10 mouse cellular contexts compared by ENCODE assay signal in genomic region chr1:165655022-165655421, GRCm38 (mm10). TPM values are rescaled to one million over a fixed set of nuclear protein-coding genes. Genes with fewer than 3 reads are reported as not detected.
DNase-seq lines count a peak whose midpoint lies in the region; ATAC-seq and TF ChIP-seq lines count a peak whose summit lies in the region.
"Had no signal": no experiment of that assay in that cellular context is flagged by ENCODE, and none has a peak within 500 bp of the region (broad histone marks: within the 10 kb centered on the region; RNA-seq: fewer than 3 reads in every experiment).

No protein-coding gene starts in this region.

- in situ Hi-C loops in CH12.LX (cut with MboI; ENCODE audit: low pct_ligation_motif_present, low pct_unique_long_range_greater_than_20kb, low sequenced_read_pairs) = loop anchor here (25.0 kb wide), 1 partner anchor 507 kb away; no protein-coding TSS in a partner anchor

- peak; percentile 24 for TF ChIP-seq RAD21 in CH12.LX (IDR thresholded peaks at IDR 0.05; ENCODE audit: low read depth, low read length)

- DNase-seq in gastrocnemius, adult 2 months = peak; percentile 70
- DNase-seq in gastrocnemius, postnatal 36 days = no peak
- peak; percentile 31 for DNase-seq in CH12.LX (ENCODE audit: extremely low read depth)
- DNase-seq in induced T-regulatory cell, adult 2 months (ENCODE audit: low read depth) = peak; percentile 49
- DNase-seq in midbrain, embryonic 14.5 days = no peak
- no peak for DNase-seq in neural tube, embryonic 10.5 days (ENCODE audit: extremely low spot score, low spot score)
- no peak for DNase-seq in frontal cortex, postnatal 14 days (ENCODE audit: low spot score in 2 of 2)

- TF ChIP-seq CTCF in gastrocnemius, adult 2 months (IDR thresholded peaks at IDR 0.05) = peak; percentile 58
- peak in 1 of 2 experiments; percentile 52; a peak in 2 of 4 replicates for TF ChIP-seq CTCF in CH12.LX (conservative IDR thresholded peaks at IDR 0.05 in 1 of 2, IDR thresholded peaks at IDR 0.05 in 1 of 2; ENCODE audit: low read depth in 2 of 2, low read length in 2 of 2)

- H3K4me3 ChIP-seq in gastrocnemius, adult 2 months = peak overlapping the region; percentile 23
- H3K4me3 ChIP-seq in CH12.LX (replicated peaks in 1 of 3; ENCODE audit: low read depth in 2 of 3, low read length in 2 of 3, poor library complexity in 1 of 3) = no peak overlapping the region
- no peak overlapping the region for H3K4me3 ChIP-seq in midbrain, embryonic 14.5 days (replicated peaks; ENCODE audit: low read depth, low read length)
- H3K4me3 ChIP-seq: erythroblast, embryonic 14.5 days; midbrain, embryonic 12.5 days had no signal

- H3K27ac ChIP-seq in gastrocnemius, adult 2 months = peak overlapping the region; percentile 31; the same call in 1 of the 2 replicates
- H3K27ac ChIP-seq in CH12.LX (ENCODE audit: insufficient read depth, low read depth) = no peak overlapping the region
- no peak overlapping the region for H3K27ac ChIP-seq in midbrain, embryonic 14.5 days (replicated peaks; ENCODE audit: low read depth, low read length)
- H3K27ac ChIP-seq: midbrain, embryonic 12.5 days had no signal

- no peak for TF ChIP-seq EP300 in CH12.LX (IDR thresholded peaks at IDR 0.05; ENCODE audit: low read length)

- ATAC-seq in megakaryocyte-erythroid progenitor cell, adult 5-6 weeks (replicated peaks; ENCODE audit: low FRiP score, low TSS enrichment, poor library complexity, severe bottlenecking) = peak; percentile 75
- ATAC-seq in midbrain, embryonic 14.5 days (ENCODE audit: low FRiP score, low TSS enrichment) = no peak

- no peak overlapping the region for H3K4me2 ChIP-seq in CH12.LX (ENCODE audit: insufficient read depth, low read depth, poor library complexity, severe bottlenecking)
- H3K4me2 ChIP-seq in midbrain, embryonic 14.5 days (ENCODE audit: low read length) = no peak overlapping the region
- H3K4me2 ChIP-seq: midbrain, embryonic 12.5 days had no signal

- H3K4me1 ChIP-seq in CH12.LX (ENCODE audit: control insufficient read depth in 1 of 2, insufficient read depth in 2 of 2) = peaks cover 0 to 18% of the 10 kb centered on the region in 2 experiments; a peak in 2 of 4 replicates
- no peaks in the 10 kb centered on the region for H3K4me1 ChIP-seq in midbrain, embryonic 14.5 days (ENCODE audit: control insufficient read depth, insufficient read depth, low read length)
- H3K4me1 ChIP-seq: midbrain, embryonic 12.5 days had no signal

- H3K9me3 ChIP-seq in CH12.LX (replicated peaks; ENCODE audit: low read length) = peaks cover 6% of the 10 kb centered on the region
- no peaks in the 10 kb centered on the region for H3K9me3 ChIP-seq in midbrain, embryonic 14.5 days (ENCODE audit: control insufficient read depth, low read length)
- H3K9me3 ChIP-seq: midbrain, embryonic 12.5 days had no signal

- intact Hi-C loops in gastrocnemius, adult 2 months (cut with DNase I) = no loop called here
- intact Hi-C loops in gastrocnemius, postnatal 36 days (cut with DNase I) = no loop called here

- no peaks in the 10 kb centered on the region for H3K79me2 ChIP-seq in CH12.LX (replicated peaks; ENCODE audit: control insufficient read depth, extremely low read depth, insufficient read depth, poor library complexity, severe bottlenecking)

- dilution Hi-C loops in CH12.LX (cut with MboI; ENCODE audit: extremely low pct_ligation_motif_present, extremely low pct_unique_long_range_greater_than_20kb, low sequenced_read_pairs) = no loop called here

- H3K9ac ChIP-seq in CH12.LX (ENCODE audit: insufficient read depth, low read depth) = no peak overlapping the region
- H3K9ac ChIP-seq in midbrain, embryonic 14.5 days (replicated peaks; ENCODE audit: low read length) = no peak overlapping the region
- H3K9ac ChIP-seq: midbrain, embryonic 12.5 days had no signal

- WGBS in midbrain, embryonic 14.5 days = 72% methylated on average over 6 of the region's 6 CpGs

- no peaks in the 10 kb centered on the region for H3K27me3 ChIP-seq in CH12.LX (replicated peaks)
- no peaks in the 10 kb centered on the region for H3K27me3 ChIP-seq in midbrain, embryonic 14.5 days (ENCODE audit: control insufficient read depth, insufficient read depth, low read length)
- H3K27me3 ChIP-seq: midbrain, embryonic 12.5 days had no signal

- H3K36me3 ChIP-seq in CH12.LX (replicated peaks in 1 of 2; ENCODE audit: control insufficient read depth in 1 of 2, insufficient read depth in 1 of 2, low read length in 1 of 2) = peaks cover 45 to 90% of the 10 kb centered on the region in 2 experiments
- H3K36me3 ChIP-seq in midbrain, embryonic 14.5 days (ENCODE audit: control insufficient read depth, insufficient read depth, low read length) = no peaks in the 10 kb centered on the region
- H3K36me3 ChIP-seq: midbrain, embryonic 12.5 days had no signal

- TF ChIP-seq POLR2A in CH12.LX (IDR thresholded peaks at IDR 0.05; ENCODE audit: low read depth, low read length) = no peak

TF ChIP-seq in CH12.LX, 34 proteins besides CTCF, POLR2A, EP300 and RAD21:
- TF ChIP-seq E2F4 (IDR thresholded peaks at IDR 0.05; ENCODE audit: insufficient replicate concordance, low read depth, low read length) (no peak), SMC3 (IDR thresholded peaks at IDR 0.05; ENCODE audit: low read depth, low read length) (peak; percentile 31), TBP (conservative IDR thresholded peaks at IDR 0.05; ENCODE audit: low read depth, low read length) (no peak), ZC3H11A (IDR thresholded peaks at IDR 0.05; ENCODE audit: low read depth, low read length) (no peak), ETS1 (conservative IDR thresholded peaks at IDR 0.05; ENCODE audit: low read depth, low read length) (no peak)
TF ChIP-seq in CH12.LX: peak in this region for 1.

RNA-seq across cellular contexts. Expression of gene Mpzl1, which starts 20.7 kb away (rescaled TPM):
- total RNA-seq in gastrocnemius, adult 2 months (2021) = 1 to 10 TPM; 7.0 to 8.7 TPM
- 1 to 10 TPM; 8.6 to 9.1 TPM for total RNA-seq in gastrocnemius, postnatal 36 days (2021)
- total RNA-seq in CH12.LX (2012; rRNA removed) (5.0 and 6.5 TPM in 2 replicates), CH12.LX (2014; rRNA removed) (2.0 and 2.8 TPM in 2 replicates)
- polyA plus RNA-seq in CH12.LX (2012; ENCODE audit: insufficient read length, low read depth) = 6.2 and 6.7 TPM in 2 replicates
- total RNA-seq in megakaryocyte-erythroid progenitor cell, adult 5-6 weeks (2014; fragmentation: Nextera tagmentation) = 0.77 and 3.5 TPM in 2 replicates
- total RNA-seq in megakaryocyte-erythroid progenitor cell, adult 5-6 weeks (2017) = 1.2 and 3.5 TPM in 2 replicates
- polyA plus RNA-seq in midbrain, embryonic 14.5 days (2014; fragmentation: Nextera tagmentation; extraction: Ambion mirVana) = 138 and 159 TPM in 2 replicates

RNA-seq across cellular contexts. Expression of gene Rcsd1, which starts 54.5 kb away (rescaled TPM):
- 10 to 100 TPM; 93.3 to 95.0 TPM for total RNA-seq in gastrocnemius, adult 2 months (2021)
- total RNA-seq in gastrocnemius, postnatal 36 days (2021) = 10 to 100 TPM; 96.2 to 99.4 TPM
- 20.7 and 22.7 TPM in 2 replicates for total RNA-seq in CH12.LX (2012; rRNA removed)
- total RNA-seq in CH12.LX (2014; rRNA removed) = 34.8 and 35.7 TPM in 2 replicates
- polyA plus RNA-seq in CH12.LX (2012; ENCODE audit: insufficient read length, low read depth) = 74.8 and 81.1 TPM in 2 replicates
- 9.9 and 19.4 TPM in 2 replicates for total RNA-seq in megakaryocyte-erythroid progenitor cell, adult 5-6 weeks (2014; fragmentation: Nextera tagmentation)
- total RNA-seq in megakaryocyte-erythroid progenitor cell, adult 5-6 weeks (2017) = 11.1 TPM in 2 replicates
- 2.5 and 4.7 TPM in 2 replicates for polyA plus RNA-seq in midbrain, embryonic 14.5 days (2014; fragmentation: Nextera tagmentation; extraction: Ambion mirVana)

Comparison
In these comparisons a context has a peak if more than half of its experiments do, and no peak if none do; other contexts are left out.
1. DNase-seq: peak in gastrocnemius, adult 2 months (single experiment), CH12.LX (single experiment) and induced T-regulatory cell, adult 2 months (single experiment); none in gastrocnemius, postnatal 36 days (0 of 2), midbrain, embryonic 14.5 days (single experiment), neural tube, embryonic 10.5 days (single experiment) and frontal cortex, postnatal 14 days (0 of 2).